Mouse (Mus musculus): ENCODE data around the gene Ppp1r37.
"Not testable (repeated sequence)": the region's sequence is repeated elsewhere in the genome, so short reads cannot be mapped to it uniquely, and the experiment has no call there.

Gene Ppp1r37

DNA sequence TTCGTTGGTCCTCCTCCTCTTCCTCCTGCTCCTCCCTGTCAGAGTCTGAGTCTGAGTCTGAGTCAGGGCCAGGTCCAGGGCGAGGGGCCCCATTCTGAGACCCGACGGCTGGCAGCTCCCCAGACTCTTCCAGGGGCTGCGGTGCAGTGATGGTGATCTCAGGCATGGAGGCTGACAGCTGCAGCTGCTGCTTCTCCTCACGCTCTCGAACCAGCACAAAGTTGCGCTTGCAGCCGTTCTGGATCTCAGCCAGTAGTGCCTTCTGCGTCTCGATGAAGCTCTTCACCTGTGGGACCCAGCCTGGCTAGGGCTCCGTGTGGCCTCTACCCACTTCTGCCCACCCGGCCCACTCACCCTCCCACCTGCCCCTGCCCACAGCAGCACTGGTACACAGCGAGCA lies 30.6 kb downstream of the Ppp1r37 start:
- DNase-seq, result no peak

DNA sequence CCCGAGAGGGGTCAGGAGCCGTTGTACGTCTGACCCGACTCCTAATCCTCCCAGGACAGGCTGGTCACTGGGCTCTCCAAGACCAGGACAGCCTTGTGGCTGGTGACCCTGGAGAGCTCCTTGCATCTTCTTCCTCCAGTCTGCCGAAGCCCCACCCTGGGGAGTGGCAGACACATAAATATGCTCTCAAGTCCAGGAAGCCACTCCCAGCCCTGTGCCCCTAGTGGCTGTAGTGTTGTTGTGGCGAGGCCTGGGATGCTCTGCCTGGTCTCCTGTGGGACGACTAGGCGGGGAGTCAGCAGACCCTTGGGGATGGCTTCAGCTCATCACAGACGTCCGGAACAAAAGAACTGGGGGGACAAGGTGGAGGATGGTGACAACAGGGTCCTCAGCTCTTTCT lies 31.8 kb downstream of the Ppp1r37 start:
- no peak for DNase-seq

DNA sequence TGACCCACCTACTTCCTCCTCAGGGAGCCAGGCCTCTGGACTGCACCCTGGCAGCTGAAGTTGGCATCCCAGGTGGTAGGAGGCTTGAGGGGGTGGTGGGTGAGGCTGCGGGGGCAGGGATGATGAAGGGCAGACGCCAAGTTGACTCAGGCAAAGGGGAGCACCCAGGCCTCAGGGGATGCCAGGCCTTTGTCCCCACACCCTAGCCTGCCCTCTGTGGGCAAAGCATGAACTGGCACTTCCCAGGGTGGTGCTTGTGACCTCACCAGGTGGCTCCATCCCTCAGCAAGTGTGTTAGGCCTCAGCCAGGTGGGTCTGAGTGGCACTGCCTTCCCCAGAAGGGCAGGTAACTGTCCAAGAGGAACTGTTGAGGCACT lies 37.8 kb downstream of the Ppp1r37 start:
- no peak for DNase-seq

DNA sequence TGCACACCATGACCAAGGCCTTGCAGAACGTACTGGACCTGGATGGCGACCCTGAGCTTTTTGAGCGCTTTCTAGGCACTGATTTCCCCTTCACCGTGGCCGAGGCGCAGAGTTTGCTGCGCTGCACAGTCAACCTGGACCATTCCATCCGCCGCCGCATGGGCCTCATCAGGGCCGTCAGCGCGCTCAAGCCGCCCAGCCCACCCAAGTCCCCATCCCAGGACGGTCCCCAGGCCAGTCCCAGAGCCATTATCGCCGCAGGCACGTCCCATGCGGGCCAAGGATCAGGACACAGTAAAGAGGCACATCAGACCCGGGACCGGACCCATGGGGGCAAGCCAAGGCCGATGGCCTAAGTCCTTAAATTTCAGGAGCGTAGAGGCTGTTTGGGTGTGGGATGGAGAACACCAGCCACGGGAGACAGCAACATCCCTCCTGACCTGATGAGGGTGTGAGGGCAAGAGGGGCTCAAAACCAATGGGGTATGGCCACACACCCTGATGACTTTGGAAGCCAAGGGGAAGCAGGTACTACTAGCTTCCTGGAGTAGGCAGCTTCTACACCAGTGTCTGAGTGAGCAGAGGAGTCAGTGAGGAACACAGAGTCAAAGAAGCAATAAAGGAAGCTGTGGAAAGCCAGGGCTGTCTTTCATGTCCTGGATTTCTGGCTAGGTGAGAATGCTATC lies 38.3 kb downstream of the Ppp1r37 start:
- no peak for DNase-seq

DNA sequence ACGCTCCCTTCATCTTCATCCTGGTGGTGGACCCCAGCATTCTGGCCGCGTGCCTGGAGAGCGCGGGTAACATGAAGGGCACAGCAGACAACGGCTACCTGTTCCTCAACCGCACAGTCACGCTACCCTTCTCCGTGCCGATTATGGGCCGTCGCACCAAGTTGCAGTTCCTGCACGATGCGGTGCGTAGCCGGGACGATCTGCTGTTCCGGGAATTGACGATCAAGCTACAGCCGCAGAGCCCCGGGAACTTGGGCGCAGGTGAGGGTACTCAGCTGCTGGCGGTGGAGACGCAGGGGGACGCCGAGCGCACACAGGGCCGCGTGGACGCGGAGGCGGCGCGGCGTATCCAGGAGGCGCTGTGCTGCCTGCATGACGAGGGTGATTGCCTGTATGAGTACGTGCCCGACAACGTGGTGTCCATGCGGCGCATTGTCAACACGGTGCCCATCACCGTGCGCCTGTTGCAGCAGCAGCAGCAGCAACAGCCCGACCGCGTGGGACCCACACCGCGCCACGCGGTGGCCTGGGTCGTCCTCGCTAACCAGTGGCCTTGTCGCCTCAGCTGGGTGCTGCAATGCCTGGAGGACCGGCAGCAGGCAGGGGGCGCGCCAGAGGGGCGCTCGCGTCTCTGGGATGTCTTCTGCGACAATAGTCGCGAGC lies 39.0 kb downstream of the Ppp1r37 start:
- no peak for DNase-seq

DNA sequence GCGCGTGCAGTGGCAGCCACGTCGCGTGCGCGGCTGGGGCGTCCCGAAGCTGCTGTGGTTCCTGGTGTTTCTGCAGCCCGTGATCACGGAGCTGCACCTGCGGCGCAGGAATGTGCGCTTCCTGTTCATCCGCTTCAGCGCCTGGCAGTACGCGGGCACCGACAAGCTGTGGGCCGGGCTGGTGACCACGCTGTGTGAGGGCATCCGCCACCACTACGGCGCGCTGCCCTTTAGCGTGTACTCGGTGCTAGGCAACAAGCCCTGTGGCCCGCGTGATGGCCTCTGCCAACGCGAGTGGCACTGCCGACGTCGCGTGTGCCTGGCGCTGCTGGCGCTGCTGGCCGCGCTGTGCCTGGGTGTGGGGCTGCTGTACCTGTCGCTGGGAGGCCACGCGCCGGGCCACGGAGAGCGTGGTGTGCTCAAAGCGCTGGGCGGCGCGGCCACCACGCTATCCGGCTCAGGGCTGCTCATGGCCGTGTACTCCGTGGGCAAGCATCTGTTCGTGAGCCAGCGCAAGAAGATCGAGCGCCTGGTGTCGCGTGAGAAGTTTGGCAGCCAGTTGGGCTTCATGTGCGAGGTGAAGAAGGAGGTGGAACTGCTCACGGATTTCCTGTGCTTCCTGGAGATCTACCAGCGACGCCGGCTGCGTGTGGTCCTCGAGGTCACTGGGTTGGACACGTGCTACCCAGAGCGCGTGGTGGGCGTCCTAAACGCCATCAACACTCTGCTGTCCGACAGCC lies 39.7 kb downstream of the Ppp1r37 start:
- DNase-seq, result no peak

DNA sequence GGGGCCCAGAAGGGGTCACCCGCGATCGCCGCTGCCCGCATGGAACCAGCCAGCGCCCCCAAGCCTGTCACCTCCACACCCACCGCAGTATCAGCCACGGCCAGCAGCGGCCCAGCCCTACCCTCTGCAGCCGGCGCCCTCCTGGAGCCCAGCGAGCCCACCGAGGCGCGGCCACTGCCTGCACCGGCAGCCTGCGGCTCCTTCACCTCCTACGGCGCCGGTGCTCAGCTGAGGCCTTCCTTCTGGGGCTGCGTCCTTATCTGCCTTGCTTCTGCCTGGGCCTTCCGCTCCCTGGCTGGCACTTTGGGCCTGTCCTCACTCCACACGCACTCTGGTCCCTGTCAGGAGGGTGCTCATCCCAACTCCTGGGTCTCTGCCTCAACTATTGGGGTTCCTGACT lies 42.8 kb downstream of the Ppp1r37 start:
- DNase-seq, result no peak

DNA sequence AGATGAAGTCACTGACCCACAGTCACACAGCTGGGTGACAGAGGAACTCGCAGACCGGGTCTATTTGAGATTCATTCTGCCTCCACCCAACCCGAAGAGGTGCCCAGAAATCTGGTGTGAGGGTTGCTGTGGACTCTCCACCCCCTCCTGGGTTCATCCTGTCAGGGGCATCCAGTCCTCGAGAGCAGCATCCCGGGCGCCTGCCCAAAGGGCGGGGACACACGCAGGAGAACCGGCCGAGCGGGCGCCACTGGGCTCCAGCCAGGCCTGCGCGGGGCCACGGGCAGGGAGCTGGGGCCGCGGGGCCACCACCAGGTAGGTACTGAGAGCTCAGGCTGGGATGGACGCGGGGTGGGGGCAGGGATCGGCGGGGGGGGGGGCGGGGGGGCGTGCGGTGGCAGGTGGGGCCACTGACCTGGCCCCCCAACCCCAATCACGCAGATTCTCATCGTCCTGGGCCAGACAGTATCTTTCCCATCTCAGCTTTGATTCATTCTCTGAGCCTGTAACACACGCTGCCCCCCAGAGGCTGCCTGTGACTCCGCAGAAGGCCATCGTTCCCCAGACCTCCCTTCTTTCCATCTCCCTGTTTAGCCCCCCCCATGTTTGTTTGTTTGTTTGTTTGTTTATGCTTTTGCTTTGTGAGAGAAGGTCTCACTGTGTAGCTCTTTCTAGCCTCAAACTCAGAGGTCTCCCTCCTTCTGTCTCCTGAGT lies 45.1 kb downstream of the Ppp1r37 start, which contains the start of gene Nkpd1:
Nkpd1 (plus strand) TSS at position 187 of the 714 bp plus-strand sequence.
- no peak for DNase-seq

DNA sequence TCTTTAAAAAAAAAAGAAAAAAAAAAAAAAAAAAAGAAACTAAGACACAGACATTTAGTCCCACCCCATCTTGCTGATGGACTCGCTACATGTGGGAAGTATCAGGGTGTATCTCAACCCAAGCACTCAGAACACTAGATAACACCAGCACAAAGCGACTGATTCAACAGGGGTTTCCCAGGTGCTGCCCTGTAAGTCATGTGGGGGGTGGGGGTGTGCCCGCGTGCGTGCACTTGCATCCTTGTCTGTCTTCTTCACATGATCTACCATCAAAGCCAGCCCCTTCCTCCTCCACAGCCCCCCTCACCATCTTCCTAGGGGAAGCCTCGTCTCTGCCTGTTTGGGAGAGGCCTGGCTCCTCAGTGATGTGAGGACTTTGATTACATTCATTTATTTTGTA lies 50.5 kb downstream of the Ppp1r37 start:
- DNase-seq, result no peak

DNA sequence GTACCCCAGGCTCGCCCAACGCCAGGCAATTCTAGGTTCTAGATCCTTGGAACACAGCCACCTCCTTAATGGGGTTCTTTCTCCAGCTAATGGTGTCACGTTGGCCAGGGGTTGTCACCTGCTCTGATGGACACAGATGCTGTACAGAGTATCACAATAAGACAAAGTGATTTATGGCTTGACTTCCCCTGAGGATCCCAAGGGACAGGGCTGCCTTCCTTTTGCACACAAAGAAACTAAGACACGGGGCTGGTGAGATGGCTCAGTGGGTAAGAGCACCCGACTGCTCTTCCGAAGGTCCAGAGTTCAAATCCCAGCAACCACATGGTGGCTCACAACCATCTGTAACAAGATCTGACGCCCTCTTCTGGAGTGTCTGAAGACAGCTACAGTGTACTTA lies 50.9 kb downstream of the Ppp1r37 start:
- DNase-seq, result not testable (repeated sequence)

DNA sequence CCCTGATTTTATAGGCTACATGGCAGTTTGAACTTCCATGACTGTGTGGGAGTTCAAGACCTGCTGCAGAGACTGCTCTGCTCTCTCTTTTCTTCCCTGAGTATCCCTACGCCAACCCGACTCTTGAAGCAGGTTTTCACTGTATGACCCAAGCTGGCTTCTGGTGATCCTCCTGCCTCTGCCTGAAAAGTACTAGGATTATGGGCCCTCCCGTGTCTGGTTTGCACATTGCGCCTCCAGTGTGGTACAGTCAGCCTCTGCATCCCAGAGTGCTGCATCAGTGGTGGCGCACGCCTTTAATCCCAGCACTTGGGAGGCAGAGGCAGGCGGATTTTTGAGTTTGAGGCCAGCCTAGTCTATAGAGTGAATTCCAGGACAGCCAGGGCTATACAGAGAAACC lies 53.1 kb downstream of the Ppp1r37 start:
- no peak for DNase-seq

DNA sequence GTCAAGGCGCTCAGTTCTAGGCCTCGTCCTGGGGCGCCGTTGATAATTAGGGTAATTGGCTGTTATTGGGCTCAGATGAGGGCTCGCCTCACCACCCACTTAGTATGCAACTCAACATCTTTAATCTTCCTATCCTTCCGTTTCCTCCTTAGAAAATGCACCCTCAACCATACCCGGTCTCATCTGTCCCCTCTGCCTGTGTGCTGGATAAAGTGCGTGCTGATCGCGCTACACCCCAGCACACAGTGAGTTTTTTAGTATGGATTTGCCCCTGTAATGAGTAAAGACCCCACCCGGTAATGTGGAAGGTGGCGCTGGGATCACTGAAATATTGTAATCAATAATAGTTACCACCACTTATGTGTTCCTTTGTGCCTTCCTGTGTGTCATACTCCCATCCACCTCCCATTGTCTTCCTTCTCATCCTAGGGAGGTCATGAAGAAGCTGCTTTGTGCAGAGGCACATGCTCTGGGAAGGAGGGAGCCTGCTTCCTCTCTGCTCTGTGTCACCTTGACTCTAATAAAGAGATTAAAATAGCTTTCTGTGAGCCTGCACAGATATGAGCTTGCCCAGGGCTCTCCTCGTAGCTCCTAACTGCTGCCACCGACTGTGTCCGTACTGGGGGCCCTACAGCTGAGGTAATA lies 53.8 kb downstream of the Ppp1r37 start:
- no peak for DNase-seq

DNA sequence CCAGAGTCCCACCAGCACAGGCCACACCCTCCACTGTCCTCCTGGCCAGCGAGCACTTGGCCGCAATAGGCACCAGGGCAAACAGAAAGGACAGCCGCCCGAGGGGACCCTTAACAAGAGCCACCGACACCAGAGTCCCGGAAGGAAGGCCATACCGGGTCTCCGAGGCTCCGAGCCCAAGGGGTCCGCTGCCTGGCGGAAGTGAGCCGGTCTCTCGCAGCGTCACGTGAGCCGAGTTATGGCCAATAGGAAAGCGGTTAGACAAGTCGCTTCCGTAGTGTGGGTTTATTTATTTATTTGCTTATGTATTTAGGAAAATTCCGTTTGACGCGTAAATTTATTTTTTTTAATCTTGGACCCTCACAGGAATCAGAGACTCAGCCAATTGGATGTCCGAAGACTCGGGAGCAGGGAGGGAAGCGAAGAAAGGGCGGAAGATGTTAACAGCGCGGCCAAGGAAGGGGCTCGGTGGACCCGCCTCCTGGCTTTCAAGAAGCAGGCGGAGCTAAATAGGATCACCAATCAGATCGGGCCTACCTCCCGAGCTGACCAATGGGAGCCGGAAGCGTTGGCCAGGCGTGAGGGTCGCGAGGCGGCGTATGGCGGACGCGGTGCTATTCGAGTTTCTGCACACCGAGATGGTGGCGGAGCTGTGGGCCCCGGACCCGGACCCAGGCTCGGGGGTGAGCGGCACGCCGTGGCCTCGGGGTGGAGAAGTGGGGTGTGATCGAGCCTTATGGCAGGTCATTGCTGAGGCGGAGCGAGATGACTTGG lies 54.5 kb downstream of the Ppp1r37 start, which contains the start of the genes Bloc1s3 and Trappc6a:
Bloc1s3 (minus strand) TSS at position 218 of the 774 bp plus-strand sequence.
Trappc6a (plus strand) TSS at position 246 of the 774 bp plus-strand sequence.
- peak; percentile 94 for DNase-seq

DNA sequence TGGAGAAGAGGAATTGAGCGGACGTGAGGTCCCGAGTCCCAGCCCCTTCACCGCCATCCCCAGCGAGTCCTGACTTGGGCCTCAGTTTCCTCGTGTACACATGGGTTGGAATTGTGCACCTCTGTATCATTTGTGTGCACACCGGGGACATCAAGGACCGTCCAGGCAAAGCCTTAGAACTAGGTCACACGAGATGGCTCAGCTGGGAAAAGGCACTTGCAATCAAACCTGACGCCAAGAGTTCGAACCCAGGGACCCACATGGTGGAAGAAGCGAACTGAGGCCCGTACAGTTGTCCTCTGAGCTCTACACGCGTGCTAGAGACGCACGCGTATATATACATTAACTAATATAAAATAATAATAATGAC lies 55.3 kb downstream of the Ppp1r37 start:
- no peak for DNase-seq

DNA sequence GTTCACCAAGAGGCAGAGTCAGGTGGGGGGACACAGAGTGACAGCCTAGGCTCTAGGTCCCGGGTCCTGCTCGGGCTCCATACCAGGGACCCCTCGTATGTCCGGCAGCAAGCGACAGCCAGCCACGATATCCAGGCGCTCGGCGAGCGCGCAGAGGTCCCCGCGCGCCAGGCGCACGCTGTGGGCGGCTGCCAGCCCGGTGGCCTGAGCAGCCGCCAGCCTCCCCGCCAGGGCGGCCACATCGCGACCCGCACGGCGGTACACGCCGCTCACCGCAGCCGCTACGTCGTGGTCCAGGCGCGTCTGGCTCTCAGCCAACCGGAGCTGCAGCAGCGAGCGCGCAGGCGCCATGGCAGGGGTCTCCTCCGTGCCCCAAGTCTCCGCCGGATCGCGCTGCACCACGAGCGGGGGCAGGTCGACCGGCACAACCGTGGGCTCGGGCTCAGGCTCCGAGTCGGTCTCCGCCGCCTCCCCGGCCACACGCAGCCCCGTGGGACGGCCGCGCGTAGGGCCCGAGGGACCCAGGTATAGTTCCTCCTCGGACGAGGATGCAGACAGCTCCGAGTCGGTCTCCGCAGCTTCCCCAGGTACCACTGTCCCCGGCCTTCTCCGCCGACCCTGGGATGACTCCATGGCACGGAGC lies 55.8 kb downstream of the Ppp1r37 start:
- no peak for DNase-seq

DNA sequence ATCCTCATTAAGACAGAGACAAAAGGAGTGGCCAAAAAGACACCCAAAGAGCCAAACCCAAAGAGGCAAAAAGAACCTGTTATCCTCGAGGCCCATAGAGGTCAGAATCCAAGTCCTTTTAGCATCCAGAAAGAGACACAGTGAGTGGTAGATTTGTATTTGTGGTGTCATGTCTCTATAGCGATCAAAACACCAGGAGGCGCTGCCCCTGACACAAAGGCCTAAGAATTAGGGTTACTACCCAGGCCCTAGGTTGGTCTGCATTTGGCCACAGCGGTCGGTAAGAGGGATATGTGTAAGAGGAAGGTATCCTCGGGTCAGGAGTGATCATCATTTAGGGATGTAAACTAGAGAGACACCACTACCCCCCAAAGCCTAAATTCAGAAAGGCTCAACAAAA lies 56.5 kb downstream of the Ppp1r37 start:
- no peak for DNase-seq

DNA sequence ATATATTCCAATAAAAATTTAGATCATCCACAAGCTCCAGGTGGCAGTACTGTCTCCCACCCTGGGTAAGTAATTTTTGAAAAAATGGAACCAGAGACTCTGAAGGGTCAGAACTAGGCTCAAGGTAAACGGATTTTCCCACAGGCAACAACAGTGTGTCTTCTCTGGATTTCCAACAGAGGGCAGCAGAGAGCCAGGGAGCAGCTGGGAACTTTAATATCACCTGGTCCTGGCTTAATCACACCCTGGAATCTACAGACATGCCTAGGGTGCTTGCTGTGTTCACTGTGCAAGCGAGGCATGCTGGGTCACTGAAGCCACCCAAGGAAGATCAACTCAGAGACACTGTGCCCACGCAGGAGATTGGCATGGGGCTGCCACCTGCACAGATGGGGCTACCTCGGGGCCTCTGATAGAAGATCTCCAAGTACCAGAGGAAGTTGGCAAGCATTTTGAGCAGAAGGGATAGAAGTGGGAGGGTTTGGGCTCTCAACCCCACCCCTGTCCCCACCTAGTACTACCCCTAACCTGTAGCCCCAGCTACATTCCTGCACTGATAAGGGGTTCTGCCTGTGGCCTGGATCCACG lies 59.3 kb downstream of the Ppp1r37 start:
- DNase-seq, result peak; percentile 70

DNA sequence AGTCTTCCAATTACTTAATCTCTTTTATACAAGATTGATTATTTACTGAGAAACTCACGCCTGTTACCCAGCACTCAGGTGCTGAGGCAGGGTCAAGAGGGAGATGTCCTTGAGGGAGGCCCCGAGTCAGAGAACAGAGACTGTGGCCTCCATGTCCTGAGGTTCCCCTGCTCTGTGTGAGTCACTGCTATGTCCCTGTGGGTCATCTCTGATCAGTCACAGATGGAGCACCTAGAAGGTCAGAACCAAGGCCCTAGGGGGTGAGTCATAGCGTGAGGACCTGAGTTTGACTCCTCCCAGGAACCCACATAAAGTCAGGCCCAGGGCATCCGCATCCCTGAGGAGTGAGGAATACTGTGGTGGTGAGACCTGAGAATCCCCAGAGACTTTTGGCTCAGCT lies 61.2 kb downstream of the Ppp1r37 start:
- no peak for DNase-seq

DNA sequence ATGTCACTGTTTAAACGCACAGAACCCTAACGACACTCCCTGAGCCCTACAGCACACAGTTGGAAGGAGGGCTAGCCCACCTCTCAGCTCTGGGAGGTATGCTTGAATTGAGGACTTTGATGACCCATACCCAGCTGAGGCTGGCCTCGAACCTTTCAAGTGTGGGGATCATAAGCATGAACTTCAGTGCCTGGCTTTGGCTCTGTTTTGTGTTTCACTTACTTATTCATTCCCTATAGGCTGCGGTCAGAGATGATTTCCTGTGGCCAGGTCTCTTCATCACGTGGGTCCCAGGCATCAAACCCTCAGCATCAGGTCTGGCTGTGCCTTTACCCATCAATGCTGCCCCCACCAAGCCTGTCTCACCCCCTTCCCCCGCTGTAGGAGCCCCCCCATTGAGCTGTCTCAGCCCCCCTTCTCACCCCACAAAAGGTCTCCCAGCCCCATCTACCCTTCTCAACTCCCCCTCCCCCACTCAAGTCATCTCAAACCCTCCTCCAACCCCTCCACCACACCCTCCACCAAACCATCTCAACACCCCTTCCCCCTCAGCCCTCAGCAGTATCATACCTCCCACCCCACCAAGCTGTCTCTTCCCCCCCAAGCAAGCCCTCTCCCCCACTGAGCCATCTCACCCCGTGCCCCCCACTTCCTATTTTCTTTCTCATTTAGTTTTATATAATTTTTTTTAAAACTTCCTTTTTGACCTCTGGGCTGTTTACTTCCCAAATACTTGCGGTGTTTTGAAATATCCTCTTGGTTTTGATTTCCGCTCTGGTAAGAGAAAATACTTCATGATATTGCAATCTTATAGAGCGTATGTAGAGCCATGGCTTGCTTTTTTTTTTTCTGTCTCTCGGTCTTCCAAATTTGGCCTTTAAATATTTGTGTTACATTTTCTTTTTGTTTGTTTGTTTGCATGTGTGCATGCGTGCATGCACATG lies 62.2 kb downstream of the Ppp1r37 start:
- DNase-seq, result no peak

DNA sequence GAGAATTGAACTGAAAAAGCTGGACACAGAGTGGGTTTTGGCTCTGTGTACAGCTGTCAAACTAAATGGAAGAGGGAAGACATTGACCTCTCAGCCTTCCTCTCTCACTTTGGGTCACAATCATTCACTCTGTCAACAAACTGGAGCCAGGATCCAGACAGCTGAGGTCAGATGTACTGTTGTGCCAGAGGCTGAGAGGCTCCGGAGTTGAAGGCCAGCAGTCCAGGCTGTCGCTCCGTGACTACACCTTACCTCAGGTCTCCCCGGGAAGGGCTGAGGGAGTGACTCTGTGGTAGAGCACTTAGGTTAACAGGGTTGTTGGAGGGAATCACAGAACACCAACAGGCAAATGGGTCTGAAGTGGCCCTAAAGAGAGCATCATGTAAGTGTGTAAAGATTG lies 64.5 kb downstream of the Ppp1r37 start:
- DNase-seq, result no peak

Measured in cerebellum, adult 9-10 months (tissue).